Mouse (Mus musculus): Measurements from ENCODE around the gene Slit1.

DNA sequence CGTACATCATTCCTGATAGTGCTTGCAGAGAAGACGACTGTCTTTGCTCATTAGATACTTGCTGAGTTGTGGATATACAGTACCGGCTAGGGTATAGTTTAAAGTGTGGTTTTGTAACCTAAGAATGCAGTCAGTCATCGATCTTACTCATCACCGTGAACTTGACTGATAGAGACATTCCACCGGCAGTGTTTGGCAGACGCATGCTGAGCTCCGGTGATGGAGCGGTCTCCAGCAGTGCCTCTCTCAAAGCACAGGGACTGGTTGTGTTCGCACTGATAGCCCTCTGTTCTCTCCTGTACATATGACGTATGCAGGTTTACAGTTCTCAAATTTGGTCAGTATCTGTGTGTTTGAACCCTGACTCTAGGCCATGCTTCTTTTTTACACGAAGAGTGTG lies 151.7 kb downstream of the Slit1 start:
- TF ChIP-seq POLR2A (IDR thresholded peaks at IDR 0.05; ENCODE audit: insufficient read length, low read depth) (no peak), REST (IDR thresholded peaks at IDR 0.05; ENCODE audit: insufficient read depth, insufficient read length) (no peak)
